Mouse (Mus musculus): ENCODE measurements around the gene Ucn. TPM values are rescaled to one million over a fixed set of nuclear protein-coding genes. Genes with fewer than 3 reads are reported as not detected.

The Ucn gene
- not detected in 2 replicates for polyA plus RNA-seq (2014; fragmentation: Nextera tagmentation; extraction: Ambion mirVana)

DNA sequence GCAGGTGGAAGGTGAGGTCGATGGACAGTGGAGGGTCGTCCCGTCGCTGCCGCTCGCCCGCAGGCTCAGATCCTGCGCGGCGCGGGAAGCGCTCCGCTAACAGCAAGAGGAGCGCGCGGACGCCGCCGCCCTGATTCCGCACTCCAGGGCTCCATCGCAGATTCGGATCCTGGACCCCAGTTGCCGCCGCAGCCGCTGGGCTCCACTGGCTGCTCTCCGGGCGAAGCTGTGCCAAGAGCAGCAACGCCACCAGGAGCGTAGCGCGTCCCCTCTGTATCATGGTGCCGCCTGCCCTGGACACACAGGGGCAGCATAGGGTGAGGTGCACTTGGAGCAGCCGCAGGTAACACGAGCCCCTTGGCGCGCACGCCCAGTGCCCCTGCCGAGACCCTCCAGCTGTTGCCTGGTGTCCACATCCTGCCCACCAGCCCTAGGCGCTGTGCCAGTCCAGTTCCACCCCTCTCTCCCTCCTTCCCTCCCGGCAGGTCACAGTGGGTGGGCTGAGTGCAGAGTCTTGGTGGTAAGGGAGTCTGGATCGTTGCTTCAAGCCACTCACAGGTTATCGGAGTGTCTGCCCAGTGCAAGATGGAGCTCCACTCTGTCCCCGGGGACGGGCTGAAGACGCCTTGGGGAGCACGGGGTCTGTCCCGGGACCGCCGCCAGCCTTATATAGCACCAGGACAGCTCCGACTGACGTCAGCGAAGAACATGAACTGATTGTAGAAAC lies at the start of gene Ucn:
TSS of gene Ucn (minus strand) at position 589 of the 727 bp plus-strand sequence.
- no peak for TF ChIP-seq CTCF (IDR thresholded peaks at IDR 0.05; ENCODE audit: low read depth)
- no peaks in the 10 kb centered on the region for H3K4me1 ChIP-seq (ENCODE audit: insufficient read depth)
- H3K4me2 ChIP-seq = peak within 1 kb of the TSS; percentile 42
- no peak within 1 kb of the TSS for H3K27ac ChIP-seq (ENCODE audit: low read depth)
- 1% methylated on average over 52 of the region's 52 CpGs for WGBS
- peaks cover 60% of the 10 kb centered on the region for H3K27me3 ChIP-seq (ENCODE audit: insufficient read depth, low read length)
- peak; percentile 56 for DNase-seq
- no peak within 1 kb of the TSS for H3K9ac ChIP-seq
- H3K4me3 ChIP-seq (ENCODE audit: low read depth, low read length) = peak within 1 kb of the TSS; percentile 14; the same call in 1 of the 2 replicates
- no peaks in the 10 kb centered on the region for H3K9me3 ChIP-seq (ENCODE audit: low read depth, low read length)
- H3K36me3 ChIP-seq (ENCODE audit: insufficient read depth) = peaks cover 8% of the 10 kb centered on the region; the same call in 1 of the 2 replicates
- peak; percentile 60; the same call in 1 of the 2 replicates for ATAC-seq (ENCODE audit: insufficient read depth)

DNA sequence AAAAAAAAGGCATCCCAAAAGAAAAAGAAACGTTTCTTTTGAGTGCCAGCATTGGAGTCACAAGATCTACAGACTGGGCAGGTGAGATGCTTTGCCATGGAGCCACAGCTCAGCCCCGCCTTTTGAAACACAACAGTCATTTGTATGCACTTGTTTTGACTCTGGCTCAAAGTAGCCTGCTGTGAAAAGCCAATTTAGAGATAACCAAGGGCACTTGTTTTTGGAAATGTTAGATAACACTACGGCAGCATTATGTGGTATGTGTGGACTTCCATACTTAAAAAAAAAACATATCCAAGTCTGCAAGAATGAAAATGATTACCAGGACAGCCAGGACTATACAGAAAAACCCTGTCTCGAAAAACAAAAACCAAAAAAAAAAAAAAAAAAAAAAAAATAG lies 45.0 kb upstream of the Ucn start:
- 46% methylated on average over 4 of the region's 4 CpGs for WGBS
- ATAC-seq (ENCODE audit: insufficient read depth) = no peak
- no peak for TF ChIP-seq CTCF (IDR thresholded peaks at IDR 0.05; ENCODE audit: low read depth)

DNA sequence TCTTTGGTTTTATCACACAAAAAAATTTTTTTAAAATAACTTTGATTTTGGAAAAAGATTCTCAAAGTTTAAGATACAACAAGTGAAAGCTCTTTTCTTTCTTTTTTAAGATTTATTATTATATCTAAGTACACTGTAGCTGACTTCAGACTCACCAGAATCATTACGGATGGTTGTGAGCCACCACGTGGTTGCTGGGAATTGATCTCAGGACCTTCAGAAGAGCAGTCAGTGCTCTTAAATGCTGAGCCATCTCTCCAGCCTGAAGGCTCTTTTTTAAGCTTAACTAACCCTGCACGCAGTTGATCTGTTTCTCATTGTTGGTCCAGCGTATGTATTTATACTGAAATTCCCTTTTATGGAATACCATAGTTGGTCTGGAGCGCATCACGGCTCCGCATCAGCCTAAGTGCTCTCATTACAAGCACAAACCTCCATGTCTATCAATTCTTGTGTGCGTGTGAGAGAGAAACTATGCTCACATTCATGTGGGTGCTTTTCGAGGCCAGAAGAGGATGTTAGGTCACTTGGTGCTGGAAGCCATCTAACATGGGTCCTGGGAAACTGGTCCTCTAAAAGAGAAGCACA lies 42.6 kb upstream of the Ucn start:
- no peak overlapping the region for H3K9ac ChIP-seq
- ATAC-seq (ENCODE audit: insufficient read depth) = no peak
- H3K27ac ChIP-seq (ENCODE audit: low read depth) = no peak overlapping the region
- no peak for TF ChIP-seq CTCF (IDR thresholded peaks at IDR 0.05; ENCODE audit: low read depth)
- no peak overlapping the region for H3K4me3 ChIP-seq (ENCODE audit: low read depth, low read length)
- H3K36me3 ChIP-seq (ENCODE audit: insufficient read depth) = no peaks in the 10 kb centered on the region
- H3K9me3 ChIP-seq (ENCODE audit: low read depth, low read length) = no peaks in the 10 kb centered on the region
- H3K4me2 ChIP-seq = no peak overlapping the region
- H3K4me1 ChIP-seq (ENCODE audit: insufficient read depth) = peaks cover 6% of the 10 kb centered on the region; the same call in 1 of the 2 replicates
- 93% methylated on average over 9 of the region's 9 CpGs for WGBS
- no peaks in the 10 kb centered on the region for H3K27me3 ChIP-seq (ENCODE audit: insufficient read depth, low read length)
- DNase-seq = no peak

More for the DNA sequence above, 45.0 kb upstream of the Ucn start:
- Histone ChIP-seq H3K9me3 (ENCODE audit: low read depth, low read length) (no peaks in the 10 kb centered on the region), H3K4me1 (ENCODE audit: insufficient read depth) (peaks cover 6% of the 10 kb centered on the region; the same call in 1 of the 2 replicates), H3K27ac (ENCODE audit: low read depth) (no peak overlapping the region), H3K4me2 (no peak overlapping the region), H3K4me3 (ENCODE audit: low read depth, low read length) (no peak overlapping the region), H3K27me3 (ENCODE audit: insufficient read depth, low read length) (no peaks in the 10 kb centered on the region), H3K9ac (no peak overlapping the region), H3K36me3 (ENCODE audit: insufficient read depth) (peaks cover 23% of the 10 kb centered on the region)
- no peak for DNase-seq

DNA sequence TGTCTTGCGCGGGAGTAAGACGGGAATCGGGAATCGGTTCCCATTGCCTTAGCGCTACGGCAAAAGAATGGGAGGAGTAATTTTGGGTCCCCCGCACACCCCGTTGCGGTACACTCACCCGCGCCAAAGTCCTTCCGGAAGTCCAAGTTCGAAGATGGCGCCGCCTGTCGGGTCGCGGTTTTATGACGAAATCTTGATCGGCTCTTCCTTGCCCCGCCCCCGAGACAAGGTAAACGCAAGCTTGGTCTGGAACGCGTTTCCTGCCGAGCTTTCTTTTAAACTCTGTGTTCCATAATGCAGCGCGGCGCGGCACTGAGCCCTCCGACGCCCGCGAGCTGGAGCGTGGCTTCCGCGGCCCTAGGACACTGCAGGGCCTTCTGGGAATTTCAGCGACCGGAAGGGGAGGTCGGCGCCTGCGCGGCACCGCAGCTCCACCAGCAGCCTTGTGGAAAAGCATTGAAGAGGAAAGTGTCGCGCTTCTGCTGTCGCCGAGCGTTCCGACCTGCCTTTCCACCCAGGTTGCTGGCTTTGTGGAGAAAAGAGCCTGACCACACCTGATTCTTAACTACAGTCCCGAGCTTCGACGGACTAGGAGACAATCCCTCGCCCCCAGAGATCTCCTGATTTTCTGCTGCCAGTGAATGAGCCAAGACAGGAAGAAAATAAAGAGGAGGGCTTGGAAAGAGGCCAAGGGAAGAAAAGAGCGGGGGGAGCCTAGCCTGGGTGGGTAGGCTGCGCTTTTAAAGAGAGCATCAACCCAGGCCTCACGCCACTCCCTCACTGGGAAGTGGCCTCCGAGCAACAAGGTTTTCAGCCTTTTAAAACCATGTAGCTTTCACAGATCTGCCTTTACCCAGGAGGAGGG lies 41.4 kb upstream of the Ucn start, which contains the start of the genes Gm29609 and Gtf3c2:
TSS of gene Gm29609 (minus strand) at position 146 of the 865 bp plus-strand sequence.
TSS of gene Gtf3c2 (minus strand) at position 379 of the 865 bp plus-strand sequence.
- H3K4me3 ChIP-seq (ENCODE audit: low read depth, low read length) = peak within 1 kb of the TSS; percentile 95
- H3K9ac ChIP-seq = peak within 1 kb of the TSS; percentile 66
- H3K27me3 ChIP-seq (ENCODE audit: insufficient read depth, low read length) = no peaks in the 10 kb centered on the region
- TF ChIP-seq CTCF (IDR thresholded peaks at IDR 0.05; ENCODE audit: low read depth) = no peak; the same call in 1 of the 2 replicates
- peaks cover 6% of the 10 kb centered on the region; the same call in 1 of the 2 replicates for H3K4me1 ChIP-seq (ENCODE audit: insufficient read depth)
- peak within 1 kb of the TSS; percentile 93 for H3K4me2 ChIP-seq
- no peaks in the 10 kb centered on the region for H3K9me3 ChIP-seq (ENCODE audit: low read depth, low read length)
- WGBS = under 1% methylated on average over 59 of the region's 59 CpGs
- H3K27ac ChIP-seq (ENCODE audit: low read depth) = peak within 1 kb of the TSS; percentile 99
- peak; percentile 99 for DNase-seq
- H3K36me3 ChIP-seq (ENCODE audit: insufficient read depth) = no peaks in the 10 kb centered on the region
- ATAC-seq (ENCODE audit: insufficient read depth) = peak; percentile 98

DNA sequence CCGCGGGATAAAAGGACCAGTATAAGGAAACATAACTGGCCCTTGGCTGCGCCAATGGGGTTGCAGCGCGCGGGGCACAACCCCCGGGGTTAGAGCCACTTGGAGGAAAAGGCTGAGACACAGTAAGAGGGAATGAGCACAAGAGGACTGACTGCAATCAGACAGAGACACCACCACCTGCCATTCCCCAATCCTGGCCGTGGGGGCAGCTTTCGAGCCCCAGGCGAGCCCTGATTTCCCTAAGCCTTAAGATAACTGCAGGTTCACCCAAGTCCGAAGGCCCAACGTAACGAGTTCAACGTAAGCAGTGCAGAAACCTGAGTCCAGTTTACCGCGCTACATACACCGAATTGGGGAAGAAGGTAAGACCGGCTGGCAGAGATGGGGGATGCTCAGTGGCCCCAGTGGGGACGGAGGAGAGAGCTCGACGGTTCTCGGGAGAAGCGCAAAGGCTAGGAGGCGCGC lies 40.7 kb upstream of the Ucn start:
- Histone ChIP-seq H3K9ac (peak overlapping the region; percentile 66), H3K4me2 (peak overlapping the region; percentile 93), H3K4me1 (ENCODE audit: insufficient read depth) (peaks cover 6% of the 10 kb centered on the region; the same call in 1 of the 2 replicates), H3K27ac (ENCODE audit: low read depth) (peak overlapping the region; percentile 99), H3K4me3 (ENCODE audit: low read depth, low read length) (peak overlapping the region; percentile 95), H3K36me3 (ENCODE audit: insufficient read depth) (peaks cover under 1% of the 10 kb centered on the region; the same call in 1 of the 2 replicates), H3K9me3 (ENCODE audit: low read depth, low read length) (no peaks in the 10 kb centered on the region), H3K27me3 (ENCODE audit: insufficient read depth, low read length) (no peaks in the 10 kb centered on the region)
- TF ChIP-seq CTCF (IDR thresholded peaks at IDR 0.05; ENCODE audit: low read depth) = peak; percentile 28
- WGBS = under 1% methylated on average over 25 of the region's 25 CpGs
- DNase-seq = peak; percentile 31
- ATAC-seq (ENCODE audit: insufficient read depth) = peak; percentile 73

DNA sequence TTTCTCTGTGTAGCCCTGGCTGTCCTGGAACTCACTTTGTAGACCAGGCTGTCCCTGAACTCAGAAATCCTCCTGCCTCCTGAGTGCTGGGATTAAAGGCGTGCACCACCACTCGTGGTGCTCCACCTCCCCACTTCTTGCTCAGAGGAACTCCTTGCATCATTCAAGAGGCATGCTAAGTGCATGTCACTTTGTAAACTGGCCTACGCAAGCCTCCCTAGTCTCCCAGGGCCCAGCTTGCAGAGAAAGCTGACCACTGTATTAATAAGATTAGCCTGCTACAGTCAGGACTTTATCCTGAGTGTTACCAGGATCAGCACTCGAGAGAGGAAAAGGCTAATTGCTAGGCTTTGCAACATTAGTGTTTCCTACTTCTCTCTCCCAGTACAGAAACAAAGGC lies 30.0 kb upstream of the Ucn start:
- WGBS = 83% methylated on average over 4 of the region's 4 CpGs
- Histone ChIP-seq H3K36me3 (ENCODE audit: insufficient read depth) (peaks cover 96% of the 10 kb centered on the region), H3K9me3 (ENCODE audit: low read depth, low read length) (no peaks in the 10 kb centered on the region), H3K4me2 (no peak overlapping the region), H3K4me1 (ENCODE audit: insufficient read depth) (no peaks in the 10 kb centered on the region), H3K27ac (ENCODE audit: low read depth) (no peak overlapping the region), H3K4me3 (ENCODE audit: low read depth, low read length) (no peak overlapping the region), H3K27me3 (ENCODE audit: insufficient read depth, low read length) (no peaks in the 10 kb centered on the region), H3K9ac (no peak overlapping the region)
- ATAC-seq (ENCODE audit: insufficient read depth) (no peak), DNase-seq (no peak)
- no peak for TF ChIP-seq CTCF (IDR thresholded peaks at IDR 0.05; ENCODE audit: low read depth)
